Mouse (Mus musculus) liver, postnatal 0 days (tissue): ENCODE data around the gene Sp3. TPM values are rescaled to one million over a fixed set of nuclear protein-coding genes. Genes with fewer than 3 reads are reported as not detected.

ENCODE experiments used
- ATAC-seq: fragments of 200-750 bp; cut with Nextera tagmentation; 2 replicates; pipeline ENCODE4 v1.8.0; 2017; ENCODE audit warnings: mild to moderate bottlenecking, moderate library complexity
- DNase-seq: peaks from one replicate; pipeline ENCODE4 v3.0.0-alpha.2; 2016
- H3K27ac ChIP-seq: fragments of 300-500 bp; sonication (generic); 2 replicates; pipeline ENCODE4 v1.5.1; 2014; ENCODE audit warnings: antibody characterized with exemption, moderate library complexity, mild to moderate bottlenecking, low read depth
- H3K27me3 ChIP-seq: fragments of 300-500 bp; sonication (generic); 2 replicates; pipeline ENCODE4 v1.6.1; 2014; ENCODE audit warnings: low read length, control low read depth, mixed read lengths; ENCODE audit not compliant: insufficient read depth
- H3K36me3 ChIP-seq: fragments of 300-500 bp; sonication (generic); replicated peaks from 2 replicates; pipeline ENCODE4 v1.6.1; 2014; ENCODE audit warnings: mild to moderate bottlenecking, control low read depth, low read length, moderate library complexity, mixed read lengths; ENCODE audit not compliant: insufficient read depth
- H3K4me1 ChIP-seq: fragments of 300-500 bp; sonication (generic); 2 replicates; pipeline ENCODE4 v1.6.1; 2014; ENCODE audit warnings: antibody characterized with exemption, mild to moderate bottlenecking, control low read depth; ENCODE audit not compliant: insufficient read depth
- H3K4me2 ChIP-seq: fragments of 300-500 bp; sonication (generic); 2 replicates; pipeline ENCODE4 v1.6.1; 2014; ENCODE audit warnings: low read depth, mild to moderate bottlenecking, low read length, moderate library complexity, mixed read lengths
- H3K4me3 ChIP-seq: fragments of 300-500 bp; sonication (generic); 2 replicates; pipeline ENCODE4 v1.5.1; 2014; ENCODE audit warnings: low read depth, low read length
- H3K9ac ChIP-seq: fragments of 300-500 bp; sonication (generic); replicated peaks from 2 replicates; pipeline ENCODE4 v1.6.1; 2014; ENCODE audit warnings: mild to moderate bottlenecking, moderate library complexity
- H3K9me3 ChIP-seq: fragments of 300-500 bp; sonication (generic); 2 replicates; pipeline ENCODE4 v1.6.1; 2016; ENCODE audit warnings: mild to moderate bottlenecking, control low read depth, low read length, mixed read lengths
- CTCF ChIP-seq: sonication (generic); IDR thresholded peaks from 2 replicates; pipeline ENCODE4 v1.5.1; 2016; ENCODE audit warnings: antibody characterized with exemption, low read depth
- EP300 ChIP-seq: IDR thresholded peaks from 2 replicates; pipeline ENCODE4 v1.6.1; 2016; ENCODE audit warnings: antibody characterized with exemption, low read depth, mild to moderate bottlenecking
- WGBS: fragments of 180-500 bp; shearing (Covaris S2); extraction: QIAGEN DNeasy Blood & Tissue Kit; methylation state at CpG from one replicate; pipeline ENCODE4 v1.1.7; 2014; ENCODE audit not compliant: insufficient replicate concordance; 5-methylcytosine and 5-hydroxymethylcytosine counted together
- polyA plus RNA-seq: library from polyadenylated mRNA; unstranded; fragments of >200 nt; fragmentation: Nextera tagmentation; extraction: Ambion mirVana; gene quantifications from 2 replicates; pipeline ENCODE4 v1.2.1, GENCODE M21; 2015

Gene Sp3
- polyA plus RNA-seq, 1 experiment from 2014 or later = 20.5 TPM

GRCm38 (mm10) chr2:72924981-72925380 is 55.3 kb downstream of the Sp3 start:
- Histone ChIP-seq H3K4me2 (no peak overlapping the region), H3K9ac (no peak overlapping the region), H3K4me1 (no peaks in the 10 kb centered on the region), H3K27me3 (no peaks in the 10 kb centered on the region), H3K4me3 (no peak overlapping the region), H3K36me3 (no peaks in the 10 kb centered on the region), H3K9me3 (no peaks in the 10 kb centered on the region), H3K27ac (no peak overlapping the region)
- DNase-seq (no peak), ATAC-seq (no peak)
- no peak for TF ChIP-seq CTCF
- TF ChIP-seq EP300 = no peak
- WGBS = 87% methylated on average over 10 of the region's 10 CpGs

- H3K4me2 ChIP-seq = no peak overlapping the region
- H3K36me3 ChIP-seq = no peaks in the 10 kb centered on the region
- peaks cover 4% of the 10 kb centered on the region; the same call in 1 of the 2 replicates for H3K4me1 ChIP-seq
- ATAC-seq = no peak
- H3K9me3 ChIP-seq = no peaks in the 10 kb centered on the region
- H3K4me3 ChIP-seq = no peak overlapping the region
- DNase-seq = no peak
- H3K27me3 ChIP-seq = no peaks in the 10 kb centered on the region
- no peak for TF ChIP-seq EP300
- TF ChIP-seq CTCF = no peak
- H3K27ac ChIP-seq = no peak overlapping the region
- H3K9ac ChIP-seq = no peak overlapping the region
- 61% methylated on average over 4 of the region's 4 CpGs for WGBS
Observed at GRCm38 (mm10) chr2:72916170-72916569, 64.1 kb downstream of the Sp3 start.

- Histone ChIP-seq H3K36me3 (no peaks in the 10 kb centered on the region), H3K9ac (no peak overlapping the region), H3K27ac (no peak overlapping the region), H3K4me1 (peaks cover 4% of the 10 kb centered on the region; the same call in 1 of the 2 replicates), H3K27me3 (no peaks in the 10 kb centered on the region), H3K4me3 (no peak overlapping the region), H3K9me3 (no peaks in the 10 kb centered on the region), H3K4me2 (no peak overlapping the region)
- no peak for DNase-seq
- no peak for ATAC-seq
- TF ChIP-seq EP300 (no peak), CTCF (no peak)
- 81% methylated on average over 7 of the region's 7 CpGs for WGBS
Observed at GRCm38 (mm10) chr2:72915245-72915930, 64.9 kb downstream of the Sp3 start.

- DNase-seq (no peak), ATAC-seq (no peak)
- H3K9ac ChIP-seq = no peak overlapping the region
Observed at GRCm38 (mm10) chr2:72913458-72913760, 66.8 kb downstream of the Sp3 start.

GRCm38 (mm10) chr2:72912708-72913457 is 67.4 kb downstream of the Sp3 start:
- H3K27me3 ChIP-seq = no peaks in the 10 kb centered on the region
- WGBS = 77% methylated on average over 11 of the region's 11 CpGs
- H3K9ac ChIP-seq = no peak overlapping the region
- no peak overlapping the region for H3K4me2 ChIP-seq
- no peak overlapping the region for H3K27ac ChIP-seq
- no peaks in the 10 kb centered on the region for H3K36me3 ChIP-seq
- ATAC-seq (peak; percentile 44), DNase-seq (no peak)
- no peaks in the 10 kb centered on the region for H3K9me3 ChIP-seq
- H3K4me3 ChIP-seq = no peak overlapping the region
- TF ChIP-seq CTCF (no peak), EP300 (no peak)
- peaks cover 6% of the 10 kb centered on the region; the same call in 1 of the 2 replicates for H3K4me1 ChIP-seq

More at GRCm38 (mm10) chr2:72913458-72913760, 66.8 kb downstream of the Sp3 start:
- Histone ChIP-seq H3K4me2 (no peak overlapping the region), H3K4me3 (no peak overlapping the region), H3K9me3 (no peaks in the 10 kb centered on the region), H3K4me1 (peaks cover 6% of the 10 kb centered on the region; the same call in 1 of the 2 replicates), H3K27ac (no peak overlapping the region), H3K36me3 (no peaks in the 10 kb centered on the region), H3K27me3 (no peaks in the 10 kb centered on the region)
- 84% methylated on average over 7 of the region's 7 CpGs for WGBS
- no peak for TF ChIP-seq EP300
- no peak for TF ChIP-seq CTCF

GRCm38 (mm10) chr2:72911527-72911926 is 68.7 kb downstream of the Sp3 start:
- no peak for TF ChIP-seq EP300
- TF ChIP-seq CTCF = no peak
- Histone ChIP-seq H3K4me2 (no peak overlapping the region), H3K4me1 (peaks cover 6% of the 10 kb centered on the region; the same call in 1 of the 2 replicates), H3K36me3 (no peaks in the 10 kb centered on the region), H3K27ac (no peak overlapping the region), H3K9me3 (no peaks in the 10 kb centered on the region), H3K4me3 (no peak overlapping the region), H3K27me3 (no peaks in the 10 kb centered on the region), H3K9ac (no peak overlapping the region)
- DNase-seq (no peak), ATAC-seq (no peak)
- 82% methylated on average over 9 of the region's 9 CpGs for WGBS
